Mouse (Mus musculus) thymus, adult 2 months (tissue): ENCODE measurements around the gene Nobox.

Source experiments
- CTCF ChIP-seq: fragments of 200-500 bp; IDR thresholded peaks from 2 replicates; pipeline ENCODE4 v1.5.1; 2012; ENCODE audit warnings: mild to moderate bottlenecking, control low read depth, low read length, moderate library complexity, borderline replicate concordance; ENCODE audit not compliant: control insufficient read depth, poor library complexity, insufficient read depth; ENCODE audit errors: extremely low read depth
- POLR2A ChIP-seq: fragments of 200-500 bp; IDR thresholded peaks from 2 replicates; pipeline ENCODE4 v1.6.1; 2012; ENCODE audit warnings: mild to moderate bottlenecking, low read length, control low read depth, moderate library complexity; ENCODE audit not compliant: control insufficient read depth, poor library complexity, insufficient read depth; ENCODE audit errors: extremely low read depth

- TF ChIP-seq CTCF = no peak
- TF ChIP-seq POLR2A = no peak
Observed at GRCm38 (mm10) chr6:43278247-43278646, 31.1 kb downstream of the Nobox start.
